Mouse (Mus musculus): ENCODE measurements at regions not wholly inside any gene's neighbourhood (a gene's known extent, or its start where the extent isn't known, plus 50 kb on each side); places are given as distances from the start of the nearest gene placed in this dataset.

GRCm38 (mm10) chr2:171985813-171986572 is 57.3 kb downstream of the Cbln4 start:
- Histone ChIP-seq H3K4me2 (ENCODE audit: low read depth) (no peak overlapping the region), H3K9me3 (ENCODE audit: low read length) (no peaks in the 10 kb centered on the region), H3K36me3 (ENCODE audit: insufficient read depth) (no peaks in the 10 kb centered on the region), H3K27ac (ENCODE audit: low read depth, low read length) (no peak overlapping the region), H3K4me3 (ENCODE audit: low read depth, low read length) (no peak overlapping the region), H3K9ac (no peak overlapping the region), H3K27me3 (ENCODE audit: insufficient read depth, low read length) (no peaks in the 10 kb centered on the region), H3K4me1 (ENCODE audit: insufficient read depth) (no peaks in the 10 kb centered on the region)
- 34% methylated on average over 8 of the region's 8 CpGs for WGBS
- ATAC-seq: no peak
- no peak for TF ChIP-seq CTCF (IDR thresholded peaks at IDR 0.05; ENCODE audit: low read depth)
- DNase-seq: no peak

- no peaks in the 10 kb centered on the region for H3K9me3 ChIP-seq (ENCODE audit: low read length)
- DNase-seq (no peak), ATAC-seq (no peak)
- no peak for TF ChIP-seq CTCF (IDR thresholded peaks at IDR 0.05; ENCODE audit: low read depth)
- no peaks in the 10 kb centered on the region for H3K36me3 ChIP-seq (ENCODE audit: insufficient read depth)
- H3K4me1 ChIP-seq (ENCODE audit: insufficient read depth): no peaks in the 10 kb centered on the region
- H3K9ac ChIP-seq: no peak overlapping the region
- no peak overlapping the region for H3K4me2 ChIP-seq (ENCODE audit: low read depth)
- WGBS: 60% methylated on average over 13 of the region's 13 CpGs
- H3K27ac ChIP-seq (ENCODE audit: low read depth, low read length): no peak overlapping the region
- H3K27me3 ChIP-seq (ENCODE audit: insufficient read depth, low read length): no peaks in the 10 kb centered on the region
- H3K4me3 ChIP-seq (ENCODE audit: low read depth, low read length): no peak overlapping the region
Observed at GRCm38 (mm10) chr2:171969311-171969905, 73.9 kb downstream of the Cbln4 start.

- Histone ChIP-seq H3K4me2 (ENCODE audit: low read depth) (no peak overlapping the region), H3K9me3 (ENCODE audit: low read length) (no peaks in the 10 kb centered on the region), H3K4me1 (ENCODE audit: insufficient read depth) (0 out of 2 replicates have a peak, but pooled peaks cover 4% of the 10 kb centered on the region), H3K27me3 (ENCODE audit: insufficient read depth, low read length) (no peaks in the 10 kb centered on the region), H3K36me3 (ENCODE audit: insufficient read depth) (no peaks in the 10 kb centered on the region), H3K9ac (no peak overlapping the region), H3K27ac (ENCODE audit: low read depth, low read length) (no peak overlapping the region), H3K4me3 (ENCODE audit: low read depth, low read length) (no peak overlapping the region)
- 47% methylated on average over 7 of the region's 7 CpGs for WGBS
- TF ChIP-seq CTCF (IDR thresholded peaks at IDR 0.05; ENCODE audit: low read depth): no peak
- ATAC-seq: peak; percentile 69
- peak; percentile 29 for DNase-seq
Observed at GRCm38 (mm10) chr2:171946569-171947250, 96.6 kb downstream of the Cbln4 start.

GRCm38 (mm10) chr2:171942671-171943070 is 100.6 kb downstream of the Cbln4 start:
- H3K27me3 ChIP-seq (ENCODE audit: insufficient read depth, low read length): no peaks in the 10 kb centered on the region
- no peaks in the 10 kb centered on the region for H3K36me3 ChIP-seq (ENCODE audit: insufficient read depth)
- peak; percentile 45 for ATAC-seq
- no peak overlapping the region for H3K27ac ChIP-seq (ENCODE audit: low read depth, low read length)
- no peak overlapping the region for H3K4me2 ChIP-seq (ENCODE audit: low read depth)
- H3K4me1 ChIP-seq (ENCODE audit: insufficient read depth): 0 out of 2 replicates have a peak, but pooled peaks cover 4% of the 10 kb centered on the region
- H3K4me3 ChIP-seq (ENCODE audit: low read depth, low read length): no peak overlapping the region
- no peaks in the 10 kb centered on the region for H3K9me3 ChIP-seq (ENCODE audit: low read length)
- no peak overlapping the region for H3K9ac ChIP-seq
- DNase-seq: peak; percentile 49
- WGBS: 50% methylated on average over 9 of the region's 9 CpGs
- TF ChIP-seq CTCF (IDR thresholded peaks at IDR 0.05; ENCODE audit: low read depth): no peak

- WGBS: 29% methylated on average over 13 of the region's 13 CpGs
Observed at GRCm38 (mm10) chr2:171935646-171936325, 107.5 kb downstream of the Cbln4 start.

GRCm38 (mm10) chr2:171920960-171921359 is 122.3 kb downstream of the Cbln4 start:
- H3K9me3 ChIP-seq (ENCODE audit: low read length): no peaks in the 10 kb centered on the region
- H3K27me3 ChIP-seq (ENCODE audit: insufficient read depth, low read length): no peaks in the 10 kb centered on the region
- no peak overlapping the region for H3K9ac ChIP-seq
- 89% methylated on average over 5 of the region's 5 CpGs for WGBS
- no peaks in the 10 kb centered on the region for H3K36me3 ChIP-seq (ENCODE audit: insufficient read depth)
- no peak overlapping the region for H3K27ac ChIP-seq (ENCODE audit: low read depth, low read length)
- H3K4me3 ChIP-seq (ENCODE audit: low read depth, low read length): no peak overlapping the region
- ATAC-seq (no peak), DNase-seq (no peak)
- H3K4me2 ChIP-seq (ENCODE audit: low read depth): no peak overlapping the region
- no peak for TF ChIP-seq CTCF (IDR thresholded peaks at IDR 0.05; ENCODE audit: low read depth)
- H3K4me1 ChIP-seq (ENCODE audit: insufficient read depth): no peaks in the 10 kb centered on the region

More at GRCm38 (mm10) chr2:171935646-171936325, 107.5 kb downstream of the Cbln4 start:
- Histone ChIP-seq H3K4me2 (ENCODE audit: low read depth) (0 out of 2 replicates have a peak overlapping the region, but pooled peaks have one; percentile 10), H3K36me3 (ENCODE audit: insufficient read depth) (no peaks in the 10 kb centered on the region), H3K27me3 (ENCODE audit: insufficient read depth, low read length) (no peaks in the 10 kb centered on the region), H3K9me3 (ENCODE audit: low read length) (no peaks in the 10 kb centered on the region), H3K4me1 (ENCODE audit: insufficient read depth) (peaks cover 14% of the 10 kb centered on the region), H3K4me3 (ENCODE audit: low read depth, low read length) (no peak overlapping the region), H3K27ac (ENCODE audit: low read depth, low read length) (peak overlapping the region; percentile 2; the same call in 1 of the 2 replicates), H3K9ac (no peak overlapping the region)
- DNase-seq (peak; percentile 56), ATAC-seq (peak; percentile 78)
- no peak for TF ChIP-seq CTCF (IDR thresholded peaks at IDR 0.05; ENCODE audit: low read depth)
